Mouse (Mus musculus) spleen, adult 2 months (tissue): ENCODE measurements around the gene Olfm3.

Experiments
- CTCF ChIP-seq: fragments of 200-500 bp; IDR thresholded peaks from 2 replicates; pipeline ENCODE4 v1.5.1; 2011; ENCODE audit warnings: mild to moderate bottlenecking, inconsistent platforms; ENCODE audit not compliant: insufficient read depth, insufficient read length, insufficient replicate concordance; ENCODE audit errors: extremely low read depth
- POLR2A ChIP-seq: fragments of 200-500 bp; IDR thresholded peaks from 2 replicates; pipeline ENCODE4 v1.6.1; 2011; ENCODE audit warnings: low read depth, low read length, inconsistent platforms

GRCm38 (mm10) chr3:115145722-115146121, 241.8 kb downstream of the Olfm3 start:
- TF ChIP-seq POLR2A (no peak), CTCF (no peak)
